Mouse (Mus musculus): ENCODE measurements around the gene Gpx3. TPM values are rescaled to one million over a fixed set of nuclear protein-coding genes. Genes with fewer than 3 reads are reported as not detected.

Gene Gpx3
- polyA plus RNA-seq, 1 experiment from 2014 or later = 263 TPM

DNA sequence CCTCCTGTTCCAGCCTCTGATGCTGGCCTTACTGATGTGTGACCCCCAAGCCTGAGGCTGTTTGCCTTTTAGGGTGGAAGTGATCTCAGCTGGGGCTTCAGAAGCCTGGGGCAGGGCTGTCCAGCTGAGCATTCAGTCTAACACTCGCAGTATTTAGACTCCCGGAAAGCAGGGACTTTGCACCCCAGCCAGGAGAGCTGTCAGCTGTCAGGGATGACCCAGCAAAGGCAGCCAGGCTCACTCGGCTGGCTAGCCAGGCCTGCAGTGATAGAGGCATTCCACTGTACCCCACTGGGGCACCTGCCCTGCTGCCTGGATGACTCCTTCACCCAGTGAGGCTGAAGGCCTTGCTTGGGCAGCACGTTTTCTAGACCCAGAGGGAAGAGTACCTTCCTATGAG is 3.7 kb downstream of the Gpx3 start:
- ATAC-seq (replicated peaks; ENCODE audit: low FRiP score, low TSS enrichment, low read depth) (no peak), DNase-seq (ENCODE audit: low spot score) (no peak)
- Histone ChIP-seq H3K27ac (ENCODE audit: low read depth) (no peak overlapping the region), H3K9ac (ENCODE audit: low read length) (no peak overlapping the region), H3K4me3 (ENCODE audit: low read depth, low read length) (no peak overlapping the region), H3K27me3 (replicated peaks; ENCODE audit: control insufficient read depth, insufficient read depth, low read length) (no peaks in the 10 kb centered on the region), H3K4me1 (replicated peaks; ENCODE audit: control insufficient read depth, insufficient read depth, low read length) (peaks cover 16% of the 10 kb centered on the region; the same call in 1 of the 2 replicates), H3K4me2 (ENCODE audit: low read length) (no peak overlapping the region), H3K36me3 (ENCODE audit: control insufficient read depth, insufficient read depth, low read length) (peaks cover 29% of the 10 kb centered on the region), H3K9me3 (ENCODE audit: control insufficient read depth, low read length) (no peaks in the 10 kb centered on the region)
- WGBS = 57% methylated on average over 4 of the region's 4 CpGs

DNA sequence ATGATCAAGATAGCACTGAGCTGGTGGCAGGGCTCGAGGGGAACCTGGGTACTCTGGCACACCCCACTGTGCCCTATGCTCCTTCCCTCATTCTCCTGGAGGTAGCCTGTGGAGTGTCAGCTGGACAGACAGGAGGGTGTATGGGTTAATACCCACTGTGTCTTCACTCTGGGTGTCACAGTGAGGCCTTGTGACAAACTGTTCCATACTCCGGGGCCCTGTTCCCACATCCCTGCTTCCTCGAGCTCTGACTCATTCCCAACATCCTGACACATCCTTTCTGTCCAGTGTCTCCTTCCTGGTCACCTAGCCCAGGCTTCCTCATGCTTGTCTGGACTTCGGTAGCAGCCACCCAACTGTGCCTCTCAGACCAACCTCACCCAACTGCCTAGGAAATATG is 4.2 kb downstream of the Gpx3 start:
- Histone ChIP-seq H3K36me3 (ENCODE audit: control insufficient read depth, insufficient read depth, low read length) (peaks cover 35% of the 10 kb centered on the region), H3K27ac (ENCODE audit: low read depth) (no peak overlapping the region), H3K27me3 (replicated peaks; ENCODE audit: control insufficient read depth, insufficient read depth, low read length) (no peaks in the 10 kb centered on the region), H3K9ac (ENCODE audit: low read length) (no peak overlapping the region), H3K4me2 (ENCODE audit: low read length) (no peak overlapping the region), H3K4me3 (ENCODE audit: low read depth, low read length) (no peak overlapping the region), H3K9me3 (ENCODE audit: control insufficient read depth, low read length) (no peaks in the 10 kb centered on the region), H3K4me1 (replicated peaks; ENCODE audit: control insufficient read depth, insufficient read depth, low read length) (peaks cover 16% of the 10 kb centered on the region; the same call in 1 of the 2 replicates)
- 77% methylated on average over 4 of the region's 4 CpGs for WGBS
- ATAC-seq (replicated peaks; ENCODE audit: low FRiP score, low TSS enrichment, low read depth) = no peak
- no peak for DNase-seq (ENCODE audit: low spot score)

DNA sequence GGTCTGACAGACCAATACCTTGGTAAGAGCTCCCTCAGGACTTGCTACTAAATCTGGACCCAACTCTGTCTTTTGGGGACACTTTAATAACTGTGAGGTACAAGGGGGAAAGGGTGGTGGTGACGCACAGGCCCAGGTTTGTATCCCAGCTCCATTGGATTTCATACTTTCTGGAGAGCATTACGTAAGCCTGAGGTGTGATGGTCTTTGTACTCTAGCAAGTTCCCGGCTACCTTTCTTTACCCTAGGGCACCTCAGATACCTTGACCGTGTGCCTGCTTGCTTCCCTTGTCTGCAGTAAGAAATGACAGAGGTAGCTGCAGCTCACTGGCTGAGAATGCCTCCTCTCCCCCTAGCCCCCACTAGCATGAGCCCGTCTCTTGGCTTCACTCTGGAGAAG is 5.0 kb downstream of the Gpx3 start:
- Histone ChIP-seq H3K27me3 (replicated peaks; ENCODE audit: control insufficient read depth, insufficient read depth, low read length) (no peaks in the 10 kb centered on the region), H3K4me3 (ENCODE audit: low read depth, low read length) (no peak overlapping the region), H3K9ac (ENCODE audit: low read length) (no peak overlapping the region), H3K9me3 (ENCODE audit: control insufficient read depth, low read length) (no peaks in the 10 kb centered on the region), H3K4me1 (replicated peaks; ENCODE audit: control insufficient read depth, insufficient read depth, low read length) (peaks cover 16% of the 10 kb centered on the region; the same call in 1 of the 2 replicates), H3K27ac (ENCODE audit: low read depth) (no peak overlapping the region), H3K36me3 (ENCODE audit: control insufficient read depth, insufficient read depth, low read length) (peaks cover 40% of the 10 kb centered on the region), H3K4me2 (ENCODE audit: low read length) (no peak overlapping the region)
- WGBS = 87% methylated on average over 5 of the region's 5 CpGs
- no peak for ATAC-seq (replicated peaks; ENCODE audit: low FRiP score, low TSS enrichment, low read depth)
- no peak for DNase-seq (ENCODE audit: low spot score)

DNA sequence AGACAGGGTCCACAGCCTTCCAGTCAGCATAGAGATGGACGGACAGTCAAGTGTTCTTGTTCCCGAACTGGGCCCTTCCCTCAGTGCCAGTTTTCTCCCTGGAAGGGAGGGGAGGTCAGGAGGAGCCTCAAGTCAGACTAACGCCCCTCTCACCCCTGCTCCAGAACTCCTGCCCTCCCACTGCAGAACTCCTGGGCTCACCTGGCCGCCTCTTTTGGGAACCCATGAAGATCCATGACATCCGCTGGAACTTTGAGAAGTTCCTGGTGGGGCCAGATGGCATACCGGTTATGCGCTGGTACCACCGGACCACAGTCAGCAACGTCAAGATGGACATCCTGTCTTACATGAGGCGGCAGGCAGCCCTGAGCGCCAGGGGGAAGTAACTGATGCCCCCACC is 7.0 kb downstream of the Gpx3 start:
- ATAC-seq (replicated peaks; ENCODE audit: low FRiP score, low TSS enrichment, low read depth) (no peak), DNase-seq (ENCODE audit: low spot score) (no peak)
- Histone ChIP-seq H3K27me3 (replicated peaks; ENCODE audit: control insufficient read depth, insufficient read depth, low read length) (no peaks in the 10 kb centered on the region), H3K36me3 (ENCODE audit: control insufficient read depth, insufficient read depth, low read length) (peaks cover 54% of the 10 kb centered on the region), H3K4me3 (ENCODE audit: low read depth, low read length) (no peak overlapping the region), H3K9me3 (ENCODE audit: control insufficient read depth, low read length) (no peaks in the 10 kb centered on the region), H3K27ac (ENCODE audit: low read depth) (no peak overlapping the region), H3K9ac (ENCODE audit: low read length) (no peak overlapping the region), H3K4me1 (replicated peaks; ENCODE audit: control insufficient read depth, insufficient read depth, low read length) (peaks cover 6% of the 10 kb centered on the region; the same call in 1 of the 2 replicates), H3K4me2 (ENCODE audit: low read length) (no peak overlapping the region)
- WGBS = 91% methylated on average over 11 of the region's 11 CpGs

DNA sequence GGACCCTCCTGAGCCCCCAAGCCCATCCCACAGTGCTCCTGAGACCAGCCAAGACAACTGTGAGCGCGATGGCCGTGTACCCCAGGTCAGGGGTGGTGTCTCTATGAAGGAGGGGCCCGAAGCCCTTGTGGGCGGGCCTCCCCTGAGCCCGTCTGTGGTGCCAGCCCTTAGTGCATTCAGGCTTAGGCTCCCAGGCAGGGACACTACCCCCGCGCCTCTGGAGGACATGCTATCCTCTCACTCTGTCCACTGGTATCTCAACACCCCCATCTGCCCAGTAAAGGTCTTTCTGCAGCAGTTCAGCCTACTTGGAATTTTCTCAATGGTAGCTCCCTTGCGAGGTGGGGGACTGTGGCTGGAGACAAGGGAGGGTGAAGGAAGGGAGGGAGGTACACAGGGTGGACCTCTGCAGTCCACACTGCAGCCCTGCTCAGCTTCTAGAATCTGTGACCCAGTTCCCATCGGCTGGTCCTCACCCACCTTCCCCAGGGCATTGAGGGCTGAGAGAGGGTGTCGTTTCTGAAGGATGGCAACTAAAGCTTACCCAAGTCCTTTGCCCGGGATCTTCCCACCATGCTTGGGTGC is 7.9 kb downstream of the Gpx3 start:
- DNase-seq (ENCODE audit: low spot score) (no peak), ATAC-seq (replicated peaks; ENCODE audit: low FRiP score, low TSS enrichment, low read depth) (no peak)
- Histone ChIP-seq H3K9ac (ENCODE audit: low read length) (no peak overlapping the region), H3K27ac (ENCODE audit: low read depth) (no peak overlapping the region), H3K27me3 (replicated peaks; ENCODE audit: control insufficient read depth, insufficient read depth, low read length) (no peaks in the 10 kb centered on the region), H3K36me3 (ENCODE audit: control insufficient read depth, insufficient read depth, low read length) (peaks cover 63% of the 10 kb centered on the region), H3K4me2 (ENCODE audit: low read length) (no peak overlapping the region), H3K4me1 (replicated peaks; ENCODE audit: control insufficient read depth, insufficient read depth, low read length) (no peaks in the 10 kb centered on the region), H3K4me3 (ENCODE audit: low read depth, low read length) (no peak overlapping the region), H3K9me3 (ENCODE audit: control insufficient read depth, low read length) (no peaks in the 10 kb centered on the region)
- WGBS = 89% methylated on average over 12 of the region's 12 CpGs

DNA sequence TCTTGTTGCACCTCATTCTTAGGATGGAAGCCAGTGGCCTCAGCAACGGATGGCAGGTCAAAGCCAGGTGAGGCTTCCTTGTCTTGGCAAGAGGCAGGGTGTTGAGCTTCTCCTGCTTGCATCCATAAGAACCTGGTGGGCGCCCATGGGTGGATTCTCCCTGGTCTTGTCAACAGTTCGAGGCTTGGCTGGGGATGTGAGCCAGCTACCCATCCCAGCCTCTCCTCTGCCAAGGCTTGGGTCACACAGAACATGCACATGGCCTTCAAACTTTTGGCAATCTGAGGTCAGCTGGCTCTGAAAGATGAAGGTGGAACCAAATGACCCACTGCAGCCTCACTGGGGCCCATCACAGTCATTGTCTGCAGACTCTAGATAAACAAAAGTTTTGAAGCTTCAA is 8.9 kb downstream of the Gpx3 start:
- Histone ChIP-seq H3K9ac (ENCODE audit: low read length) (no peak overlapping the region), H3K27me3 (replicated peaks; ENCODE audit: control insufficient read depth, insufficient read depth, low read length) (no peaks in the 10 kb centered on the region), H3K4me1 (replicated peaks; ENCODE audit: control insufficient read depth, insufficient read depth, low read length) (no peaks in the 10 kb centered on the region), H3K9me3 (ENCODE audit: control insufficient read depth, low read length) (no peaks in the 10 kb centered on the region), H3K27ac (ENCODE audit: low read depth) (no peak overlapping the region), H3K4me3 (ENCODE audit: low read depth, low read length) (no peak overlapping the region), H3K4me2 (ENCODE audit: low read length) (no peak overlapping the region), H3K36me3 (ENCODE audit: control insufficient read depth, insufficient read depth, low read length) (peaks cover 70% of the 10 kb centered on the region)
- ATAC-seq (replicated peaks; ENCODE audit: low FRiP score, low TSS enrichment, low read depth) = no peak
- 95% methylated on average over 3 of the region's 3 CpGs for WGBS
- no peak for DNase-seq (ENCODE audit: low spot score)

DNA sequence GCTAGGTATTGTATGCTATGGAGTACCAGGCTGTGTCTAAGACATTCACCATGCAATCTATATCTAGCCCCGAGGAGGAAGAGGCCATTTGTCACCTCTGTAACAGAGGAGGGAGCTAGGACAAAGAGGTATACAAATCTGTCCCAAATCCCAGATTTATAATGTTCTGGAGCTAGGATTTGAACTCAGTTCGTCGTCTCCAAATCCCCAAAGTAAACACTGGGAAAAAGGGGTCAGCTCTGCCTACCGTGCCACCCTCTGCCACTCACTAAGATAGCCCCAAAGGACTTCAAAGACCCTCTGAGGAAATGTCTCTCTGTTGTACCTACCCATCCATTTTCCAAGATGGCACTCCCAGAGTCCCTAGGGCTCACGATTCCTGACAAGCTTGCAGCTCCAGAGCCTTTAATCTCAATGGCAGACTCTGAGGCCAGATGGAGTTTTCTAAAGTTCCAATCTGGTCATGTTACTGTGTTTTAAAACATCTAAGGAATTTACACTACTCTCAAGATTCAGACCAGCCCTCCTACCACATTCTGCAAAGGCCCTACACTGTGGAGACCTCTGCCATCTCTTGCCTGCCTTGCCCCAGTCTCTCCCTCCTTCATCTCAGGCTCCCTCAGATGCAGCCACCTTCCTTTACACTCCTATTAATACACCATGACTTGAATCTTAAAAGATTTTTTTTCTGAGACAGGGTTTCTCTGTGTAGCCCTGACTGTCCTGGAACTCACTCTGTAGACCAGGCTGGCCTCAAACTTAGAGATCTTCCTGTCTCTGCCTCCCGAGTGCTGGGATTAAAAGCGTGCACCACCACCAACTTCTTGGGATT is 9.6 kb downstream of the Gpx3 start:
- no peak overlapping the region for H3K27ac ChIP-seq (ENCODE audit: low read depth)
- no peak for DNase-seq (ENCODE audit: low spot score)
- no peak overlapping the region for H3K9ac ChIP-seq (ENCODE audit: low read length)
- H3K36me3 ChIP-seq (ENCODE audit: control insufficient read depth, insufficient read depth, low read length) = peaks cover 76% of the 10 kb centered on the region
- WGBS = 66% methylated on average over 7 of the region's 7 CpGs
- no peaks in the 10 kb centered on the region for H3K27me3 ChIP-seq (replicated peaks; ENCODE audit: control insufficient read depth, insufficient read depth, low read length)
- H3K4me1 ChIP-seq (replicated peaks; ENCODE audit: control insufficient read depth, insufficient read depth, low read length) = no peaks in the 10 kb centered on the region
- ATAC-seq (replicated peaks; ENCODE audit: low FRiP score, low TSS enrichment, low read depth) = no peak
- H3K4me3 ChIP-seq (ENCODE audit: low read depth, low read length) = no peak overlapping the region
- no peak overlapping the region for H3K4me2 ChIP-seq (ENCODE audit: low read length)
- no peaks in the 10 kb centered on the region for H3K9me3 ChIP-seq (ENCODE audit: control insufficient read depth, low read length)

DNA sequence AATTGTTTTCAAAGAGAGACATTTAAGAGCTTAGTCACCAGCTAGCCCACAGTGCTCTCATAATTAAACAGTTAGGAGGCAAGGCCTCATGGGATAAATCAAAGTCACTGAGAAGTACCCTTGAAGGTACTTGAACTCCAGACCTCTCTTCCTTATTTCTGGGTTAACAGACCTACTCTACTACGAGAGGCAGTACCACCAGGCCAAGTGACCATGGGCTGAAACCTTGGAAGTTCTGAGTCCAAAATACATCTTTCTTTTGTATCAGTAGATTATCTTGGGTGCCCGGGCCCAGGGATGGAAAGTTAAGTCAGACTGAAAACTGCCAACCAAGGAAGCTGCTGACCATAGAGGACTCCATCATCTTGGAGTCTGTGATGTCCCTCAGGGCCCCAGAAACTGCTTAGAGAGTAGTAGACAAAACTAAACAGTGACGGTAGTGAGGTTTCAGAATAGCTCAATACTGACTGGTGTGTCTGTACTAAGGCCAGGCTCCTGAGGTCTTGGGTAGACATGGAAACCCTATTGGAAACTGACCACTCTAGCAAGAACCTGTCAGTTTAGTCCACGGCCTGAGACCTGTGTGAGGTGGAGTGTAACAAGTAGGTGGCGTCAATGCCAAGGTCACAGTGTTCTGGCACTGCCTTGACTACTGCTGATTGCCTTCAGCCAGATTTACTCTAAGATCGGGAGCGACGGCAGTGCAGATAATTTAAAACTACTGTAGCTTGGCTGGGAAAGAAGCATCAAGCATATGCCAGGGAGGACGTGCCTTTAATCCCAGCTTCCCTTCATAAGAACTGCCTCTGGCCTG is 10.5 kb downstream of the Gpx3 start:
- ATAC-seq (replicated peaks; ENCODE audit: low FRiP score, low TSS enrichment, low read depth) (no peak), DNase-seq (ENCODE audit: low spot score) (no peak)
- H3K4me2 ChIP-seq (ENCODE audit: low read length) = no peak overlapping the region
- no peak overlapping the region for H3K9ac ChIP-seq (ENCODE audit: low read length)
- H3K27me3 ChIP-seq (replicated peaks; ENCODE audit: control insufficient read depth, insufficient read depth, low read length) = no peaks in the 10 kb centered on the region
- no peaks in the 10 kb centered on the region for H3K9me3 ChIP-seq (ENCODE audit: control insufficient read depth, low read length)
- 85% methylated on average over 9 of the region's 9 CpGs for WGBS
- peaks cover 80% of the 10 kb centered on the region for H3K36me3 ChIP-seq (ENCODE audit: control insufficient read depth, insufficient read depth, low read length)
- no peak overlapping the region for H3K27ac ChIP-seq (ENCODE audit: low read depth)
- no peak overlapping the region for H3K4me3 ChIP-seq (ENCODE audit: low read depth, low read length)
- H3K4me1 ChIP-seq (replicated peaks; ENCODE audit: control insufficient read depth, insufficient read depth, low read length) = no peaks in the 10 kb centered on the region
